Mouse (Mus musculus): ENCODE measurements around the gene Celf1.

GRCm38 (mm10) chr2:91068872-91069165 is 128.6 kb downstream of the Celf1 start:
- TF ChIP-seq CTCF (IDR thresholded peaks at IDR 0.05; ENCODE audit: insufficient read depth, low read depth, low read length), result no peak
- TF ChIP-seq POLR2A (IDR thresholded peaks at IDR 0.05; ENCODE audit: insufficient read depth, low read depth, low read length), result no peak
